ENCODE assay signal across 1 mouse cellular context in the genomic region with DNA sequence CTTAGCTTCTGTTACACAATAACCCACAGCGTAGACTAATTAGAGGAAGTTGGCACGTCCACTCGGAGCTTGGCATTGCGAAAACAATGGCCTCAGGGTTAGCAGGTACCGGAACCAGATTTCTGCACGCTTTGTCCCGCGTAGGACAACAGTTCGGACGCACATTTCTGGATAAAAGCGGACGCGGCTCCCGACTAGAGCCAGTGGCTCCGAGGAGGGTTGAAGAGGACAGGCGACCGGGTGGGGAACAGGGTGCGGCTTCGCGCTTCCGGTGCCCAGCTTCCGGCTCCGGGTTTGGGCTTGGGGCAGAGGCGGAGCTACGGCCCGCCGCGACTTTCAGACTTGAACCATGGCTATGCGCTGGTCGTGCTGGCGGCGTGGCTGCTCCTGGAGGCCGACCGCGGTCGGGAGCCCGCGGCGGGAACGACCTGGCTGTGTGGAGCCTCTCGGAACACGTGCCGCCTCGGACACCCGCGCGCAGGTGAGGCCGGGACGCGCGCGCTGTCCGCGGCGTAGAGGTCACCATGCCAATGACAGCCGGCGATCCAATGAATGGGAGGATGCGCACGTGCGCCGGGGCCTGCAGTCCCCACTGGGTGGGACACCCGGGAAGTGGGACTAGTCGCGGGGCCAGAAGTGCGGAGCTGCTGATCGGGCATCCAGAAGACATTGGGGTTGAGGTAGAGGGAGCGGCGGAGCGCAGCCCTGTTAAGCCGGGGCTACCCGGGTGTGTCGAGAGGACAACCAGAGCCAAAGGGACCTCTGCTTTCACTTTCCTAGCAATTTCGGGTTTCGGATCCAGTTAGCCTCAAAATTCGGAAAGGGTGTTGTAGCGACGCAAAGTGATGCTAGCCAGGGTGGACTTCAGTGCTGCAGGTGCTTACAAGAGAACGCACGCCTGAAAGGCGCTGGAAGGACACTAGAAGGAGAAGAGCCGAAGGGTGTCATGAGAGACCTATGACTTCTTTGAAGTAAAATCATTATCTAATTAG.
A peak's percentile ranks its signal among the peaks of the same experiment; 100 is the strongest.
TF ChIP-seq lines count a peak whose summit lies in the region.

A gene (plus strand): TSS at position 241 of the 992 bp plus-strand sequence.

TF ChIP-seq in CH12.LX, 34 proteins besides CTCF, POLR2A, EP300 and RAD21 (continued from another document):
- peak; percentile 81 for TF ChIP-seq TCF12 (IDR thresholded peaks at IDR 0.05; ENCODE audit: low read depth, low read length)
- peak; percentile 83 for TF ChIP-seq MYC (IDR thresholded peaks at IDR 0.05; ENCODE audit: low read depth, low read length)
- TF ChIP-seq NELFE (IDR thresholded peaks at IDR 0.05; ENCODE audit: low read depth, low read length), result peak; percentile 92
- peak; percentile 94 for TF ChIP-seq MXI1 (IDR thresholded peaks at IDR 0.05; ENCODE audit: low read depth, low read length)
- TF ChIP-seq JUND (conservative IDR thresholded peaks at IDR 0.05; ENCODE audit: low read depth, low read length), result 0 out of 2 replicates have a peak, but pooled peaks have one; percentile 33
- TF ChIP-seq MAZ (IDR thresholded peaks at IDR 0.05; ENCODE audit: low read depth, low read length), result peak; percentile 48; the same call in 1 of the 2 replicates
- TF ChIP-seq CHD2 (IDR thresholded peaks at IDR 0.05; ENCODE audit: low read length), result peak; percentile 71
- TF ChIP-seq MAFK (IDR thresholded peaks at IDR 0.05; ENCODE audit: insufficient replicate concordance, low read length), result no peak
- peak; percentile 83; the same call in 1 of the 2 replicates for TF ChIP-seq KAT2A (IDR thresholded peaks at IDR 0.05; ENCODE audit: insufficient replicate concordance, low read length)
- TF ChIP-seq RCOR1 (conservative IDR thresholded peaks at IDR 0.05; ENCODE audit: low read depth, low read length), result no peak
- peak; percentile 96 for TF ChIP-seq TBP (conservative IDR thresholded peaks at IDR 0.05; ENCODE audit: low read depth, low read length)
- TF ChIP-seq IRF4 (IDR thresholded peaks at IDR 0.05; ENCODE audit: low read depth, low read length), result peak; percentile 59
- TF ChIP-seq ZKSCAN1 (IDR thresholded peaks at IDR 0.05; ENCODE audit: borderline replicate concordance, low read depth, low read length), result no peak
- peak; percentile 93 for TF ChIP-seq UBTF (IDR thresholded peaks at IDR 0.05; ENCODE audit: low read depth, low read length)
- TF ChIP-seq ZC3H11A (IDR thresholded peaks at IDR 0.05; ENCODE audit: low read depth, low read length), result no peak
- TF ChIP-seq USF2 (conservative IDR thresholded peaks at IDR 0.05; ENCODE audit: low read depth, low read length), result no peak
- no peak for TF ChIP-seq JUN (IDR thresholded peaks at IDR 0.05; ENCODE audit: insufficient read depth, low read depth, low read length)
- TF ChIP-seq USF1 (IDR thresholded peaks at IDR 0.05; ENCODE audit: low read depth, low read length), result no peak
- TF ChIP-seq NRF1 (IDR thresholded peaks at IDR 0.05; ENCODE audit: low read depth, low read length), result peak; percentile 5; the same call in 1 of the 2 replicates
- peak; percentile 97 for TF ChIP-seq SIN3A (IDR thresholded peaks at IDR 0.05; ENCODE audit: low read length)
- peak; percentile 77 for TF ChIP-seq MAX (IDR thresholded peaks at IDR 0.05; ENCODE audit: low read length)
- no peak for TF ChIP-seq CHD1 (IDR thresholded peaks at IDR 0.05; ENCODE audit: low read depth, low read length)
- peak; percentile 88 for TF ChIP-seq ELF1 (IDR thresholded peaks at IDR 0.05; ENCODE audit: low read depth, low read length)
- TF ChIP-seq MEF2A (IDR thresholded peaks at IDR 0.05; ENCODE audit: borderline replicate concordance, low read depth, low read length), result peak; percentile 57; the same call in 1 of the 2 replicates
